Mouse (Mus musculus) inflammation-experienced regulatory T-cells, adult 6 months (primary cell): ENCODE data around the gene Plekhg6. TPM values are rescaled to one million over a fixed set of nuclear protein-coding genes. Genes with fewer than 3 reads are reported as not detected.

Source experiments
- ATAC-seq: one replicate; pipeline ENCODE4 v1.8.0; 2017
- polyA plus RNA-seq, 3 experiments: library from polyadenylated mRNA; unstranded; fragments of 100-300 nt; shearing (Covaris generic); gene quantifications; one replicate each; pipeline ENCODE4 v1.2.1; 2017

Gene Plekhg6
- polyA plus RNA-seq, 3 experiments from 2014 or later = not detected

DNA sequence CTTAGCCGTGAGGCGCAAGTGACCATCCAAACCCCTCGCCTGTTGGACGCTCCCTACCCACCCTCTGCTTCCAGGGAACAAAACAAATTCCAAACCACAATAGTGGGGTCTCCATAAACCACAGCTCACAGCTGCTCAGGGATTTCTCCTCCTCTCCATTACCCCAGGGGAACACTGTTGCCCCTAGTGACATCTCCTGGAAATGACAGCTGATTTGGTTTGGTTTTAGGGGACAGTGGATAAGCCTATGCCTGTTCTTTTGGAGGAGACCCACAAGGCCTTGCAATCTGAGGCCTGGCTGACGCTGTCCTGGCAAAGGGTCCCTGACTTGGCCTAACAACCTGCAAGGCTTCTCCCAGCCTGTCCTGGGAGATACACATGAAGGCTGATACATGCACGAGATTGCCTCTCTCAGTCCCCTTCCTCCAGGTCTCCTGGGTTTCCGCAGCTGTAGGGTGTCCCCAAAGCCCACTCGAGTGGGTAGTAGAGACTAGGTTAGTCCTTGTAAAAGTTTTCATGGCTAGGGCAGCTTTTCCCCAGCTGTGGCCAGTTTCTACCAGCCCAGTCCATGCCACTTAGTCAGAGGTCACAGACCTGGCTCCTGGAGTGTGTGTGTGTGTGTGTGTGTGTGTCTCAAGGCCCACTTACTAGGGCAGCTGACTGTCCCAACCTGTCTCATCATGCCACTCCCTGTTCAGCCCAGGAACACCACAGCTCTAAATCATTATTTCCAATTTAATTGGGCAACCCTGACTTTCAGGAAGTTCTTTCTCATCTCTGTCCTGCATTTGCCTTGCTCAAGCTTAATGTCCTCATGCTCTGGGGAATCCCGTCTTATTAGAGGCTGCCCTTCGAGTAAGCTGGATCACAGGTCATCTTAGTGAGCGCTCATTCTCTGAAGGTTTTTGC, 4.7 kb upstream of the Plekhg6 start:
- ATAC-seq = no peak

DNA sequence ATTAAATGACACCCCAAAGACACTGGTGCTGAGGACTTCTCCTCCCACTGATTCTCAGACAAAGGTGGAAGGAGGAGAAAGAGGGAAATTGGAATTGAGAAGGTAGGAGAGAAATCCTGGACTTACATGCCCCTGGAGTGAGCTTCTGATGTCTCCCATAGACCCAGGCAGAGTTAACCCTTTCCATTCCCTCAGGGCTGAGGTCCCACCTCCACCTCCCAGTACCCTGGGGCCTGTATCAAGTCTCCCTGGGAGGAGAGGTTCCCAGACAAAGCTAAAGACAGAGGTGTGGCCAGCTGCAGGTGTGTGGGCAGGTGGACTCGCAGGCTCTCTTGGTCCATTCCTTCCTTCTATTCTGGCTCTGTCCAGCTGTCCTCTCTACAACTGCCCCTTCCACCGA, 1.4 kb upstream of the Plekhg6 start:
- no peak for ATAC-seq

DNA sequence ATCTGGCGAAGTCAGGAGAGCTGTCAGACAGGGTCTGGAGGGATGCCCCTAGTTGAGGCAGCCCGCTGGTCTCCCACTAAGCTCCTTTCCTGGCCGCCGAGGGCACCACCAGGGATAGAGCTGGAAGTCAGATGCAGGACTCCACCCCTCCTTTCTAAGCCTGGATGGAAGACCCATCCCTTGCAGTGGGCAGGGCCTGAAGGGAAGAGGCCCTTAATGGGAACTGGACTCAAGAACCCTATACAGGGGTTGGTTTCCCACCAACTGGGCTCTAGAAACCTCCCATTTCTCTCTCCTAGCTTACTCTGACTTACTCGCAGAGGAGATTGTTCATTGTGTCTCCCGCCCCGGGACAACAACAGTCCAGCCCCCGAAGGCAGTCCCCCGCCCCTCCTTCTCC, 812 bp downstream of the Plekhg6 start:
- no peak for ATAC-seq

DNA sequence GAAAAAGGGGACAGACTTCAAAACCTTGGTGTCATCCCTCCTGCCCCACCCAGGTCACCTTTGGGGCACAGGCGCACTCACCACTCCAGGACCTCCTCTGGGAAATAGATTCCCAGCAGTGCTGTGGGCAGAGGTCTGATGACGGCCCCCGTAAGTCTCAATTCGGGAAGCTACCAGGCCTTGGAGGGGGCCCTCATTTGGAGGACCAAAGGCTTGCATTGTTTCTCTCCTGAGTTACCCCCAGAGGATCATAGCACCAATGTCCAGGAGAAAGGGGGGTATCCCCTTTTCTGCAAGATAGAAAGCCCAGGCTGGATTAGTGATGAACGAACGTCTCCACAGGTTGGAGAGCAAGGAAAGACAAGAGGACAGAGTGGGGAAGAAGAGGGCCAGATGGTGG, 2.0 kb downstream of the Plekhg6 start:
- ATAC-seq = no peak

DNA sequence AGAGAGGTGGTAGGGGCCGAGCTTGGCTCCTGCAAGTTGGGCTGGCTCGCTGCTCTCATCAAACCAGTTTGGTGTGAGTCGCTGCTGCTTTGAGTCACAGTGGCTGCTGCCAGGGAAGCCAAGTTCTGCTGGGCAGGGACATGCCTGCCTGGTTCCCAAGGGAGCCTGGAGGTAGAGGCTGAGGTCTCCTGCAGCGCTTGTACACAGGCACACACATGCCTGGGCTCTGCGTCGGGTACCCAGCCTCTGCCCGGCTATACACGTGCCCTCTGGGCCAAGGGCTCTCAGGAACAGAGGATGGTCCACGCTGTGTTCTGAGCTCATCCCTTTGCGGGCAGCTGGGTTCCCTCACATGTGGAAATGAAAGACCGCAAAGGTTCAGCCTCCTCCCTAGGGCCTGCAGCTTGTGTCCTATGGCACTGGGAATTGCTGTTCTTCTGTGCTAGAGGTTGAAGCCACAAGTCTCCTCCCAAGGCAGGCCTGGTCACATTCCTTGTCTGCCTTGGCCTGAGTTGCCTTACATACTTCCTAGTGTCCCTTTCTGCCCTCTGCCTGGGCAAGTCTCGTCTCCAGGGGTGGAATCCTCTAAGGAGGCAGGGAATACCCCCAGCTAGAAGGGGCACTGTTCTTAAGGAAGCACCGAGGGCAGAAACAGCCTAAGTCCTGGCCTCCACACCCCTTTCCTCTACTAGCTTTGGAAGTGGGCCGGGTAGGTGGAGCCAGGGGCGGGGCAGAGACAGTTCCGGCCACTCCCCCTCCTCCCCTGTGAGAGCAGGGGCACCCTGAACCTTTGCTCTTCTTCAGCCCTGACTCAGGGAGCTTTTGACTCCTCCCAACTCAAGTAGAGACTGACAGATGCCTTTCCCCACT, 2.8 kb downstream of the Plekhg6 start:
- no peak for ATAC-seq

DNA sequence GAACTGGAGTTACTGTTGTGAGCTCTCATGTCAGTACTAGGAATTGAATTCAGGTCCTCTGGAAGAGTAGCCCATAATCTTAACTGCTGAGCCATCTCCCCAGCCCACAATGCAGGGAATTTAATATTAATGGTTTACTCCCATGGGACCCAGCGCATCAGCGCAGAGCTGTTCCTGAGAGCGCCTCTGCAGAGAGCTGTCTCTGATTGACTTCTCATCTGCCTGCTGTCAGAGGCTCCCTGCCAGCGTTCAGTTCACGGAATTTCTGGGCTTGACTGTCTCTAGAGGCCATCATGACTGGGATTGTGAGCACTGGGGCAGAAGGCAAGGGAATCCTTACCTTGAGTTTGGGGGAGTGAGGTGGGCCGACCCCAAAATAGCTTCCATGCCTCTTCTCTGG, 3.6 kb downstream of the Plekhg6 start:
- ATAC-seq = no peak

DNA sequence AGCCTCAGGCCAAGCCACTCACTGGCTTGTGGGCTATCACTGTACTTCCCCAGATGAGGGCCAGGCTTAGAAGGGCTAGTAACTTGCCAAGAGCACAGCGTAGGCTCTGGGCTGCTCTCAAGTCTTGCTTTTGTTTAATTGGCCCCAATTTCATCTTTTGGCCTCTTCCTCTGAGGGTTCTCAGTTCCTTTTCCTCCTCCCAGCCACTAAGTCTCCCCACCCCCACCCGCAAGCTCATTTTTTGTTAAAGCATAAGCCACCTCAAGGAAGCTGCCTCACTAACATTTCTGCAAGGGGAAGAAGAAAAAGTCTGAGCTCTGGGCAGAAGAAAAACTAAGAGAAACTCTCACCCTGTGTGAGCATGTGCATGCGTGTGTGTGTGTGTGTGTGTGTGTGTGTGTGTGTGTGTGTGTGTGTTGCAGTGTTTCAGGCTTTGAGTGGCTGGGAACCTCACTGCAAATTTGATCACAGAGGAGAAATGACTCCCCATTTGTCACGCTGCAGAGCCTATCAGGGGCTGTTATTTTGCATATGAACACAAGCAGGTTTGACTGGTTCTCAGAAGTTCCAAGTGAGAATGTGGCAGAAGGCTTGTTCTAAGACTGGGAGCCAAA, 12.7 kb downstream of the Plekhg6 start:
- peak; percentile 51 for ATAC-seq

DNA sequence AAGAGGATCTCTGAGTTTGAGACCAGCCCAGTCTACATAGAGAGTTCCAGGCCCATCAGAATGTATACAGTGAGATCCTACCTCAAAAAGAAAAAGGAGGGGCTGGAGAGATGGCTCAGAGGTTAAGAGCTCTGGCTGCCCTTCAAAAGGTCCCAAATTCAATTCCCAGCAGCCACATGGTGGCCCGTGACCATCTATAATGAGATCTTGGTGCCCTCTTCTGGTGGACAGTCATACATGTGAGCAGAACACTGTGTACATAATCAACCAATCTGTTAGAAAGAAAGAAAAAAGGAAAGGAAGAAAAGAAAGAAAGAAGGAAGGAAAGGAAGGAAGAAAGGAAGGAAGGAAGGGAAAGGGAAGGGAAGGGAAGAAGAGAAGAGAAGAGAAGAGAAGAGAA, 14.5 kb downstream of the Plekhg6 start:
- ATAC-seq = no peak

DNA sequence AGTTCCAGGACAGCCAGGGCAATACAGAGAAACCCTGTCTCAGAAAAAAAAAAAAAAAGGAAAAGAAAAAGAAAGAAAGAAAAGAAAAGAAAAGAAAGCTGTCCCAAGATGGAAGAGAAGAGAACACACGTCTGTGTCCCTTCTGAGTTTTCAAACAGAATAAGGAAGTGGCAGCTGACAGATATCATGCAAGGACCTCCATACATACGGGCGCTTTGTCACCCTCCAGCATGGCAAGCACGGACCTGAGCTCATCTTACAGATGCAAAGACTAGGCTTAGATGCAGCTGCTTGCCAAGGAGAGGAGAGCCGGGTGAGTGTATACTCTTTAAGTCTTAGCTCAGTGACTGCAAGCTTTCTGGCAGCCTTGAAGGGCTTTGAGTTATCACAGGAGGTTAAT, 15.1 kb downstream of the Plekhg6 start:
- ATAC-seq = no peak

DNA sequence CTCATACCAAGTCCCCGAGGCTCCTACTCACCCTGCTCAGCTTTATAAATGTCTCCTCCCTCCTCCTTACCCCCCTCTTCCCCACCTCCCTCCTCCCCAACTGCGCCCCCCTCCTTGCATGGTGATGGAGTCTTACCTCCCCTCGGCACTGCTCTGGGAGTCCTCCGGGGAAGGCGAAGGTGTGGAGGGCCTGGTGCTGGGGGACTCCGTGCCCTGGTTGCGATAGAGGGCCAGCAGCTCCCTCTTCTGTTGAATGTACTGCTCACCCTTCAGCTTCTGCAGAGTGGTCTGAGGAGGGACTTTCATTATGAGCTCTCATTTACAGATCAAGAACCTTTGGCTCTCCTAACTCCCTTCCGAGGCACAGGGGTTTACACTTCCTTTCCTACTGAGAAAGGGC, 16.1 kb downstream of the Plekhg6 start:
- no peak for ATAC-seq

DNA sequence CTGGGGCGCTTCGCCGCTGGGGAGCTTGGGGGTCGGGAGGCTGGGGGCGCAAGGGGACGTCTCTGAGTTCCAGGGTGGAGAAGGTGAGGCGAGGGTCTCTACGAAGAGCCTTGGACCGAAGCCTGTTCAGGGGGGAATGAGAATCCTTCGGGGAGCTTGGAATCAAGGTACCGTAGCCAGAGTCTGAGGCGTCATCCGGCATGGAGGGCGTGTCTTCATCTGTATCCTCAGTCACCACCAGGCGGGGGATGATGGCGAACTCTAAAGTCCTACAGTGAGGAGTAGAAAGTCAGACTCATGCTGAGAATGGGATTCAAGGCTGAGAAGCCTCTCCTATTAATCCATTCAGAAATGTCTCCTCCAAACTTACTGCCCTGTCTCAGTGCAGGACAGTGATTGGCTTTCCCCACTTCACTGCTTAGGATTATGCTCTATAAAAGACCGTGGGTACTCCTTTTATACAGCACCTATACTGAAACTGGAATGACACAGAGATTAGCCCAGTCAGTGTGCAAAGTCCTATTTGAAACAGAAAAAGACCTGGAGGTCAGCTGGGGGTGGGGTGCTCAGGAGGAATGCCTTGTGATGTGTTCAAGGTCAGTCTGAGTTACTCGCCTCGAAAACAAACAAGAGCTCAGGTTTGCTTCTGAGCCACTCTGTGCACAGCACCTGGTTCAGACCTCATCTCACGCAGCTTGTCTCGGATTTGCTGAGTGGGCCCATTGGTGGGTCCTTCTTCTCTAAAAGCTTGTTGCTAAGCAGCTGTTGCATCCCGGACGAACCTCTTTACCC, 16.9 kb downstream of the Plekhg6 start:
- no peak for ATAC-seq

DNA sequence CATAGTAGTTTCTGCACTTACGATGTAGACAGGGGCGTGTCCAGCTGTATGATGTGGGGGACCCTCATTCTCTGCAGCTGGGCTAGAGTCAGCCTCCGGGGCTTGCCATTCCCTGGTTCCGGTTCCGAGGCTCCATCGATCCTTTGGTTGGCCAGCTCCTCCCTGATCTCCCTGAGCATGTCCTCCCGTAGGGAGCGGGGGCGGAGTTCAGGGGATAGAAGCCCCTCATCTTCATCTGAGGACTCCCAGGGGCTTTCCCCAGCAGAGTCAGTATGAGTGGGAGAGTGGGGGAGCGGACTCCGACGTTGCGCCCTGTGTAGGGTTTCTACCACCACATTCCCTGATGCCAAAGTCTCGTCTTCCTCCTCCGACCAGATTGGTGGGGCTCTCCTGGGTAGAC, 17.6 kb downstream of the Plekhg6 start:
- no peak for ATAC-seq

DNA sequence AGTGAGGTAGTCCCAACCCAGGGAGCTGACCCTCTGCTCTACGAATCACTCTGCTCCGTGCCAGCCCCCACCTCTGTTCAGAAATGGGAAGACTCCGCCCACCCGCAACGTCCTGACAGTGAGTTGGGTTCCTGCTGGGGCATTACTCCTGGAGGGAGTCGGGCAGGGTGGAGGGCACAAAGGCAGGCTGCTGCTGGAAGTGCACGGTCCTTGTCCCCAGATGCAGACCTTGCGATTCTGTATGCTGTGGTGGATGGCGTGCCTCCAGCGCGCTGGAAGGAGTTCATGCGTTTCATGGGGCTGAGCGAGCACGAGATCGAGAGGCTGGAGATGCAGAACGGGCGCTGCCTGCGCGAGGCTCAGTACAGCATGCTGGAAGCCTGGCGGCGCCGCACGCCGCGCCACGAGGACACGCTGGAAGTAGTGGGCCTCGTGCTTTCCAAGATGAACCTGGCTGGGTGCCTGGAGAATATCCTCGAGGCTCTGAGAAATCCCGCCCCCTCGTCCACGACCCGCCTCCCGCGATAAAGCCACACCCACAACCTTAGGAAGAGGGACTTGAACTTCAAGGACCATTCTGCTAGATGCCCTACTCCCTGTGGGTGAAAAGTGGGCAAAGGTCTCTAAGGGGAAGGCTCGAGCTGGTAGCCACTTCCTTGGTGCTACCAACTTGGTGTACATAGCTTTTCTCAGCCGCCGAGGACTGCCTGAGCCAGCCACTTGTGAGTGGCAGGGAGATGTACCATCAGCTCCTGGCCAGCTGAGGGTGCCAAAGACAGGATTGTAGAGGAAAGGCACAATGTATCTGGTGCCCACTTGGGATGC, 18.9 kb downstream of the Plekhg6 start:
- no peak for ATAC-seq

DNA sequence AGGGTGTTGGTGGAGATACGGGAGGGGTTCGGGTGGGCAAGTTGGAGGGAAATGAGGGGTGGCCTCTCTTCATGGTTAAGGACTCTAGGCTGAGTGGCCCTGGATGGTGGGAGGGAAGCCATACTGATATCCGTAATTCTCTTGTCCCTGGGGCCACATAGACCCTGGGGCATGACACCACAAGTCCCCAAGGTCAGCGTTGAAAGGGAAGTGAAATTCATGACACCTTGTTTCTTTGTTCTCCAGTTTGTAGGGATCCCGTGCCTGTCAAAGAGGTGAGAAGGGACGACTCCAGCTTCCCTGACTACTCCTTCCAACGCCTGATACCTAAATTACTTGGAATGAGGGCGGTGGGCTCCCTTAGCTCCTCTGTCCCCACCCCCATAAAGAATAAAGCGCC, 19.7 kb downstream of the Plekhg6 start:
- ATAC-seq = no peak

DNA sequence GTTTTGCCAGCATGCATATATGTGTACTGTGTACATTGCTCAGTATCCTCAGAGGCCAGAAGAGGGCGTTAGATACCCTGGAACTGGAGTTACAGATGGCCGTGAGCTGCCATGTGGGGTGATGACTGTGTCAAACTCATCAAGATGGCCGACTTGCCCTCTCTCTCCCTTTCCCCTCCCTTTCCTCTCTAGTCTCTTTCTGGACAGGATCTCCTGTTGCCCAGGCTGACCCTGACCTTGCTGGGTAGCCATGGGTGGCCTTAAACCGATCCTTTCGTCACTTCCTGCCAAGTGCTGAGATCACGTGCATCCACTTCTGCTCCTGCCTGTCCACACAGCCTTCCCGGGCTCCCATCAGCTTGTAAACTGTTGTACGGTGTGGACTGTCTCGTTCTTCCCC, 20.6 kb downstream of the Plekhg6 start:
- ATAC-seq = no peak

DNA sequence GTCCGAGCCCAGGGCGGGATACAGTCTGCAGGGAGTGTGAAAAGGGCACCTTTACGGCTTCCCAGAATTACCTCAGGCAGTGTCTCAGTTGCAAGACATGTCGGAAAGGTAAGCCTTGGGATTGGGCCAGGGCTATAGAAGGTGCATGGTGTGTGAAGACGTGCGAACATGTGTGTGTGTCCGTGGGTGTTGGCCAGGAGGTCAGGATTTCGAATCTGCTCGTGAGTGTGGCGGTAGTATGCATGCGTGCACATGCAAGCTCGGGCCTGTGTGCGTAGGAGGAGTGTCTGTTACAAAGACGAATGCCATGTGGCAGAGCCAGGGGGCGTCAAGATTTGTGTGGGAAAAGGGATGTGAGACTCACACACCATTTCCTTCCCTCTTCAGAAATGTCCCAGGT, 23.3 kb downstream of the Plekhg6 start:
- no peak for ATAC-seq

DNA sequence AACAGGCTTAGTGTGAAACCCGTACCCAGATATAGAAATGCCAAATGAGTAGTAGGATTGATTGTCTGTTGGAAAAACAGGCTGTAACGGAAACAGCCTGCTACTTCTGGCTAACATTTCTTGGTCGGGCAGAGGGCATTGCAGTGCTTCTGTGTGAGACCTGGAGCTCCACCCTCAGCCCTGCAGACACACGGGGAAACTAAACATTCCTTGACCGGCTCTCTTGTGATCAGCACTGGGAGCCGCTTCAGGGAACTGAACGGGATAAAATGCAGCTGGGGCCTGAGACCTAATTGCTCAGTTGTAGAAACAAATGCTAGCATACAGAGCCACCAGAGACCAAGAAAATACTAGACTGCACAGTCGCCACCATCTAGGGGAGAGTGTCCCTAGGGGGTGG, 24.3 kb downstream of the Plekhg6 start:
- ATAC-seq = no peak

DNA sequence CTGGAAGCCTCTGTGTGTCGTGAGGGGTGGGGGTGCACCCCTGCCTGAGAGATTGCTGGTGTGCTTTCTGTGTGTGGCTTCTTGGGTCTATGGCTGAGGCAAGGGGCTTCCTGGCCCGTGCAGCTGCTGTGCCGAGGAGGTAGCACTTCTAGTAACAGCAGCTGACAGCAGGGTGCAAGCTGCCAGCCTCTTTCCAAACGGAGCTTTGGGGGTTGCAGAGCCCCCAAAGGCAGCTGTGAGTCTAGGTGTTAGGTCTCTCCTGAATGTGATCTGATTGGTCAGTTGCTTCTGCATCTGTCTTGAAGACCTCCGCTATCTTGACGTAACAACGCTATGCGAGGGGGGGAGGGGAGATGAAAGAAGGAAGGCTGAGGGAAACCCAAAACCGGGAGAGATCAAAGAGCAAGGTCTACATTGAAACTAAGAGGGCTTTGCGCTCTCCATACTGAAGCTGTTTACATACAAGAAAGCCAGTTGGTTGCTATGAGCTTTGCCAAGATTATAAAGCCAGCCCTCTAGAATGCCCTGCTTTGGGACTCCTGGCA, 25.3 kb downstream of the Plekhg6 start:
- peak; percentile 27 for ATAC-seq

DNA sequence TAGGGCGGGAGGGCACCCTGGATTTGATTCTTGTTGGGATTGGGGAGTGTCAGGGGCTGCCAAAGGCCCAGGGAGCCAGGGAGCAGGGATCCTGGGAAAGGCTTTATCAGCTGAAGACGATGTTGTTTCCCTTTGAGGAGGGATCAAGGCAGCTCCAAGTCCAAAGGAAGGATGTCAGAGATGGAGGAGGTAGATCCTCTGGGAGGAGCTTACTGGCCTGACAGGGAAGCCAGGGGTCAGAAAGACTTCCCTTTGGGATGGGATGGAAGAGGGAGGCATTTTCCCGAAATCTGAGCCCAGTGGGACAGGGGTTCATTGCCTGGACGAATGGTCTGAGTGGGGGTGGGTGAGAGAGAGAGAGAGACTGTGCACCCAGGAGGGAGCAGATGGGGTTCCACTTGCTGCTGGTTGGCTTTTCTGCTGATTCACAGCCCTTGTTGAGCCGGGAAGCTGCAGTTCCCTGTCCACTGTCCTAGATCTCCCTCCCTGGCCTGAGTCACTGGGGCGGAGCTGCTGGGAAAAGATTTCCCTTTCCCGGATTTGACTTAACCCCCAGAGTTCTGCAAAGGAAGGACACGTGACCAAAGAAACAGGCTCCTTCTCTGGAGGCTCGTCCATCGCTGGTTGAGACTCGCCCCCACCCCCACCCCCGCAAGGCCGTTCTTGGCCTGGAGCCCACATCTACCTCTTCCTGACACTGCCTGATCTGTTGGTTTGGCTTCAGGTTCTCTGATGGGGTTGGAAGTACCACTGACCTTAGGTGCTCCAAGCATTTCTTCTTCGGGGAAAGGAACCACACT, 26.0 kb downstream of the Plekhg6 start:
- no peak for ATAC-seq

DNA sequence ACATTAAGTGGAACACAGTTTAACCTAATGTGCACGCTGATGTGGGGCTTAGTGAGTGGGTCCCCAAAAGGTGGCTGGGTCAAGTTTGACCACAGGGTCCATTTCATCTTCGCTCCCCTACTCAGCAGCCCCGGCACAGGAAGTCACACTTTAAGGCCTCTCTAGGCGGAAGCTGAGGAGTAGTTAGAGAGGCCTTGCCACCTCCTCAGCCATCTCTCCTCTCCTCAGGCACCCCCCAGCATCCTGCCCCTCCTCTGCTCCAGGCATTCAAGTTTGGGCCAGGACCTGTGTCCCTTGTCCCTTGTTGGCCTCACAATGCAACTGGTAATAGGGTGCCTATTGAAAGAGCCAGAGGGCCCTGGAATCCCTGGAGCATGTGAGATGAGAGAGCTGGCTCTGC, 26.9 kb downstream of the Plekhg6 start:
- peak; percentile 63 for ATAC-seq
